Mouse (Mus musculus) telencephalon, adult 2 months (tissue): ENCODE results near the gene Rnf20.
"Not testable (repeated sequence)": the region's sequence is repeated elsewhere in the genome, so short reads cannot be mapped to it uniquely, and the experiment has no call there.

ENCODE experiments used
- DNase-seq: peaks from one replicate; pipeline ENCODE4 v3.0.0-alpha.2; 2011; ENCODE audit warnings: low read depth, low spot score

Rnf20 gene

GRCm38 (mm10) chr4:49631319-49632138, at the start of gene Rnf20:
Gene Rnf20 (plus strand): TSS chr4:49632006.
- DNase-seq: peak; percentile 95

- no peak for DNase-seq
Measured at GRCm38 (mm10) chr4:49583965-49584831, 47.6 kb upstream of the Rnf20 start.

GRCm38 (mm10) chr4:49585524-49586101, 46.2 kb upstream of the Rnf20 start:
- DNase-seq: no peak

DNA sequence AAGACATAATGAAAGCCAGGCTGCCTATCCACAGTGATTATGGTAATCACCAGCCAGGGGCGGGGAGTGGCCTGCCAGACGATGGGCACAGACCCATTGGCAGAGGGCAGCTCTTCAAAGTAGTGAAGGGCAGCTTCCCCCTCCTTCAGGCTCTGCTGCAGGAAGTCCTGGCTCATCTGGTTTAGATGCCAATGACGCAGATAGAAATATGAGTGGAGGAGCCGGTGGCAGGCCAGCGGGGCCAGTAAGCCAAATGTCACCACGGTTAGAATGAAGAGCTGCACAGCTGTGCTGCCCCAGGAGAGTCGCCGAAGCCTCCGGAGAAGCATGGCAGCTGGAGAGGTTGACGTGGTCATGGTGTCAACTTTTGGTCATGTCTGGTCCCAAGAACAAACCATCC, 45.0 kb upstream of the Rnf20 start:
- DNase-seq: no peak

GRCm38 (mm10) chr4:49590152-49590551, 41.7 kb upstream of the Rnf20 start:
- DNase-seq: no peak

GRCm38 (mm10) chr4:49596846-49597182, 35.0 kb upstream of the Rnf20 start:
- DNase-seq: no peak

DNA sequence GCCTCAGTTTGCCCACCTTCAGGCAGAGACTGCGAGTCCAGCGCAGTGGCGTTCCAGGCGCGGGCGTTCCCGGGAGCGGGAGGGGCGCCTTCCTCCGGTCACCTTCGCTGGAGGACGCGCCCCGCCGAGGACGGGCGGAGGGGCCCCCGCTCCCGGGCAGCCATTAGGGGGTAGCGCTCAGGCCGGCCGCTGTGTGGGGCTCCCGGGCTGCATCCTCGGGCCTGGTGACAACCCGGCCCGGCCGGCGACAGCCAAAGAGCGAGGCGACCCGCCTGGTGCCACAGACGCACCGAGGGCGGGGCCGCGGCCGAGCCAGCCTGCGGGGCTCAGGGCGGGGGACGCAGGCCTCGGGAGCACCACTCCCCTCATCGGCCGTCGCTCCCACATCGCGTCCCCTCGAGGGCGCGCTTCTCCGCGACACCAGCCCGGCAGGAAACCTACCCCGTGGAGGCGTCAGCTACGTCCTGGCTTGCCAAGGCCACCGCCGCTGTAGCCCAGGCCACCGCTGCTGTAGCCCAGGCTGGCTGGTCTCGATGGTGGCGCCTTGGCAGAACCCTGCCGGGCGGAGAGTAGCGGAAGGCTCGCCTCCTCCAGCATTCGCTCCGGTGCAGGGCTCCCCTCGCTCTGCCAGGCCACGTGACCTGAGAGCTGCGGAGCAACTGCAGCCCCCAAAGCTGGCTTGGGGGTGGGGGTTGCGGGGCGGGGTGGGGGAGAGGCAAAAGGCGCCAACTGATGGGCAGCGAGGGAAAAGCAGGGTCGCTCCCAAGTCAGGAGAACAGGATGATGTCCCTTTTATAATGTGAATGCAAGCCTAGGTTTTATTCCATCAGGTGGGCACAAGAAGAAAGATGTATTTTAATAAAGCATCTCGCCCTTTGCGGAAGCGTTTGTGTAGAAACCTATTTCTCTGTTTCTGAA, 34.4 kb upstream of the Rnf20 start, which contains the start of gene Tmem246:
TSS of gene Tmem246 (minus strand) at position 694 of the 918 bp plus-strand sequence.
- no peak for DNase-seq

DNA sequence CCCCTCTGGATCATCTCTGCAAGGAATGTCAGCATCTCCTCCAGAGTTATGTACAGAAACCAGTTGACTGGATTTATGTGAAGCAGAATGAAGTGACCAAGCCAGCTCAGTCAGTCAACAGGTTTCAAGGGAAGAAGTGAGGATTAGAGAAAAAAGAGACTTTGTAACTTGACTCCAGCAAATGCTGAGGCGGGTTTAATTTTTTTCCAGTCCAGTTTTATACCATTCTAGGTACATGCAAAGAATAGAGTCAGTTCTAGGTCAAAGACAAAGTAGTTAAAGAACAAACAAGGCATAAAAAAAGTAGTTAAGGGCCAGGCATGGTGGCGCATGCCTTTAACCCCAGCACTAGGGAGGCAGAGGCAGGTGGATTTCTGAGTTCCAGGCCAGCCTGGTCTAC, 28.6 kb upstream of the Rnf20 start:
- no peak for DNase-seq

DNA sequence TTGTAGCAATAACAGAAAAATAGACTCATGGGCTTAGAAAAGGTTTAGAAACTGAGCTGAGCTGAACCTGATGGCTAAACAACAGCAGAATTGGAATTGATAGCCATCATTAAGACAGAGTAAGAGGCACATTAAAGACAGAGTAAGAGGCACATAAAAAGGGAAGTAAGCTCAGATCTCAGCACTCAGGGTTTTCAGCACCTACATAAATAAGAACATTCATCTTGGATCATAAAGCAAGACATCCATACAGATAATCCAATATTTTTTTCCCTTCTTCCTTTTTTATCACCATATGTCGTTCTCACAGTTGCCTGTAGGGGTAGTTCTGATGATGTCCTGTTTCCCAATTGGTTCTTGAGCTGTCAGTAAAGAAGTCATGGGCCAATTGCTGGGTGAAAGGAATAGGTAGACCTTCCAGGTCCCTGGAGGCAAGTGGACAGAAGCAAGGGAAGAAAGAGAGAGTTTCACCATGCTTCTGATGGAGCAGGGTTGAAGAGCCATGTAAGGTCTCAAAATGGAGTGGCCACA, 27.7 kb upstream of the Rnf20 start:
- no peak for DNase-seq

GRCm38 (mm10) chr4:49604616-49605015, 27.2 kb upstream of the Rnf20 start:
- DNase-seq: no peak

DNA sequence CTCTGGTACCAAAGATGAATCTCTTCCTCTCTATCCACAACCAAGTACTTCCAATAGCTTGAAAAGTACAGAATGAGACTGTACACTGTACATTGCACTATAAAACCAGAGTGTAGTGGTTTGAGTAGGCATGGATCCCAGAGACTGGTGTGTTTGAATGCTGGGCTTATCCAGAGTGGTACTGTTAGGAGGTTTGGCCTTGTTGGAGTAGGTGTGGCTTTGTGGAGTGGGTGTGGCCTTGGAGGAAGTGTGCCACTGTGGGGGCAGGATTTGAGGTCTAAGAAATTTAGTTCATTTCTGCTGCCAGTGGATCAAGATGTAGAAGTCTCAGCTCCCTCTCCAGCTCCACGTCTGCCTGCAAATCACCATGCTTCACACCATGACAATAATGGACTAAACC, 26.3 kb upstream of the Rnf20 start:
- no peak for DNase-seq

DNA sequence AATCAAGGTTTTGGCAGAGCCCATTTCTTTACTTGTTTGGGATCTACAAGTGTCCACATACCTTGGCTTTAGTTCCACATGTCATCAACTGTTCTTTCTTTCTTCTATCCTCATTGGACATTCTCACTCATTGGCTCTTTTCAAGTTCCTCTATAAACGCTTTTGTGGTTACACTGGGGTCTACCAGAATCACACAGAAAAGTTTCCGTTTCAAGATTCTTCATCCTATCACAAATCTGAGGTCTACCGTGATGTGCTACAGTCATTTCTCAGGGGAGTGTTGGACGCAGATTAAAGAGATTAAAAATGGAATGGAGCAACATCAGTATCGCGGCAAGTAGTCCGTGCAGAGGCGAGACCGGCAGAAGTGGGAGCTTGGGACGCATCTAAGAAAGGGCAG, 14.9 kb upstream of the Rnf20 start:
- DNase-seq: no peak

DNA sequence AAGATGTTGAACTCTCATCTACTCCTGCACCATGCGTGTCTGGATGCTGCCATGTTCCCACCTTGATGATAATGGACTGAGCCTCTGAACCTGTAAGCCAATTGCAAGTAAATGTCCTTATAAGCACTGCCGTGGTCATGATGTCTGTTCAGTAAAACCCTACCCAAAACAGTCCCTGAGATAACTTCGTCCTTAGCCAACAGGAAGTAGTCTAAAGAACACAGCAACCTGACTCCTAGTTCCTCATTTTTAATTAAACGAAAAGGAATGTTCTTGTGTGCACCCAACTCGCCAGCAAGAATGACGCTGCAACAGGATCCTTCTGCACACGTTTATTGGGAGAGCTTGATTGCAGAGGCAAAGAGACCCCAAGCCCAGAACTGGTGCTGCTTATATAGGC, 11.9 kb upstream of the Rnf20 start:
- DNase-seq: not testable (repeated sequence)

DNA sequence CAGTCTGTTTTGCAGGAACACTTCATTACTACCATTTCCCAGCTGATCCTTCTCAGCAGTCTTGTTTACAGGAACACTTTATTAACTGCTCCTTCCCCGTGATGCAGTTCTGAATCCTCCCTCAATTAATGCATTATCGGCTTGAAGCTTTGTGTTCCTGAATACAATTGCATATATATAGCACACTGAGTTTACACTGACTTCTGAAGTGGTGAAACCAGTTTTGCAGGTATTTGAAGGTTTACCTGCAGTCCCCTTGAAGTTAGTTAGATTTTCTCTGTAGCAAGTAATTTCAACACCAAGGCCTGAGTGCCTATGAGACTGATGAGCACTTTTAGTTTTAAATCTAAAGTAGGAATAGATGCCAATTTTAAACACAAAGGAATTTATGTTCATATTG, 9.5 kb upstream of the Rnf20 start:
- DNase-seq: no peak

DNA sequence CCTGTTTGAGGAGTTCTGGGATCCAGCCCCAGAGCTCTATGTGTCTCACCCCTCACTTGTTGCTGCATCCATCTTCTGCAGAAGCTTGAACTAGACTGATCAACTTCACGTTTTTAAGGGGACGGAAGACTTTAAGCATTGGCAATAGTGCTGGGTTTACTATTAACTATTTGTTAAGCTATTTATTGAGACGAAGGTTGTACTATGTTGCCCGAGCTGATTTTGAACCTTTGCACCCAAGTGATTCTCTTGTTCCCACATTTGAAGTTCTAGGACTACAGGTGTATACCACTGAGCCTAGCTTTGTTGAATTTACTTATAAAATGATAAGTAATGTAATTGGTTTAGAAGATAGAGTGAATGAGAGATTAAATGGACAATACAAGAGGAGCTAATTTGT, 7.9 kb upstream of the Rnf20 start:
- no peak for DNase-seq

- not testable (repeated sequence) for DNase-seq
Measured at GRCm38 (mm10) chr4:49624969-49625368, 6.8 kb upstream of the Rnf20 start.

- DNase-seq: peak; percentile 58
Measured at GRCm38 (mm10) chr4:49626973-49627372, 4.8 kb upstream of the Rnf20 start.

DNA sequence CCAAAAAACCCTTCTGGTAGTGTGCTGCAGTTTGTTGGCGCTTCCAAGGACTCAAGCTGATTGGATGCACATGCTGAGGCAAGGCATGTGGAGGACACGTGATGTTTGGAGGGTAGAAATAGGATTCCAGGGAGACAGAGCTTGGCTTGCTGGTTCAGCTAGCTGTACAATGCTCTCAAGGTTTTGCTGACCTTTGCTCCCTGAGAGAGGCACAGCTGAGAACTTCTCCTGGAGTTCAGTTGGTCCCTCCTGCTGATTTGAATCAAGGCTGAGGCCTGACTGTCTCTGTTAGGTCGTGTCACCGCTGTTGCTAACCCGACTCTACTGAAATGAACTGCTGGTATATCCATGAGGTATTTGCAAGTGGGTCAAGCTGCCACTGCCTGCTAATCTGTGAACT, 2.9 kb upstream of the Rnf20 start:
- no peak for DNase-seq

DNA sequence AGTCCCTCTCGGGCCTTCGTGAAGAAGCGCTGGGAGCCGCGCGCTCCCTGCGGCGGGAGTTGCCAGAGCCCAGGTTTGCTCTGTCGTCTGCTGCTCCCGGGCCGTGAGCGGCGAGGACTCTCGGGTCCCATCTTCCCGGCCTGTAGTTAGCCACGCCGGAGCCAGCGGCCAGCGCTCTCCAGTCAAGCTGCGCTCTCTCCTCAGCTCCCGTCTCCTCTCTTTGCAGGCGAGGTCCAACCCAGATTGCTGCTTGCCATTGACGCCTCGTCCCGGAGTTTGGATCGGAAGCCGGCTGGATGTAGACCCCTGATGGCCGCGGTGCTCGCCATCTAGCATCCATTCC, 304 bp downstream of the Rnf20 start:
- no peak for DNase-seq

- no peak for DNase-seq
Measured at GRCm38 (mm10) chr4:49637821-49638220, 6.0 kb downstream of the Rnf20 start.

GRCm38 (mm10) chr4:49639913-49640312, 8.1 kb downstream of the Rnf20 start:
- DNase-seq: no peak
